Mouse (Mus musculus): ENCODE data around the gene Urad.

- TF ChIP-seq EP300 (IDR thresholded peaks at IDR 0.05) = no peak
- no peak for TF ChIP-seq CTCF (IDR thresholded peaks at IDR 0.05)
Observed at GRCm38 (mm10) chr5:147307398-147307785, 14.8 kb downstream of the Urad start.
